ENCODE assay signal across 18 mouse cellular contexts in the genomic region with DNA sequence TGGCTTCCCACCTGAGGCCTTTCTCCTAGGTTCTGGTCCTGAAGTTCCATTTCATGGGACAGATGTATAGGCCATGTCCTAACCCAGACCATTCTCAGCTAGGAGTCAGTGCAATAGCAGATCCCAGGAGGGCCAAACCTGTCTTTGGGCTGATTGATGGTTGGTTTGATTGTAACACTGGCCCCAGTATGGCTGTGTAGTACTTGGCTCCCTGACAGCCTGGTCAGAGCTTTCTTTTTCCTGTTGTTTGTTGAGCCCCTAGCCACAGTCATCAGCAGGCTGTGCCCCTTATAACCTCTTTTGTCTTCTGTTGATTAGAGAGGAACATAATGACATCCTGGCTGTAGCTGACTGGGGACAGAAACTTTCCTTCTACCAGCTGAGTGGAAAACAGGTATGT. TPM values are rescaled to one million over a fixed set of nuclear protein-coding genes. Genes with fewer than 3 reads are reported as not detected.
A peak's percentile ranks its signal among the peaks of the same experiment; 100 is the strongest.
DNase-seq lines count a peak whose midpoint lies in the region; ATAC-seq and TF ChIP-seq lines count a peak whose summit lies in the region.
"Had no signal": no experiment of that assay in that cellular context is flagged by ENCODE, and none has a peak within 500 bp of the region (broad histone marks: within the 10 kb centered on the region; RNA-seq: fewer than 3 reads in every experiment).

No protein-coding gene starts in this region.

- no peak overlapping the region for H3K4me2 ChIP-seq in heart, embryonic 13.5 days
- H3K4me2 ChIP-seq in kidney, embryonic 14.5 days (replicated peaks; ENCODE audit: low read depth, low read length), result no peak overlapping the region
- no peak overlapping the region for H3K4me2 ChIP-seq in lung, postnatal 0 days (replicated peaks; ENCODE audit: low read depth, low read length)
- H3K4me2 ChIP-seq: forebrain, embryonic 13.5 days; hindbrain, embryonic 13.5 days had no signal

- H3K9ac ChIP-seq in heart, embryonic 13.5 days, result no peak overlapping the region
- H3K9ac ChIP-seq in kidney, embryonic 14.5 days (ENCODE audit: low read depth, low read length), result no peak overlapping the region
- no peak overlapping the region for H3K9ac ChIP-seq in lung, postnatal 0 days (replicated peaks; ENCODE audit: low read depth)
- H3K9ac ChIP-seq: forebrain, embryonic 13.5 days; hindbrain, embryonic 13.5 days; liver, embryonic 14.5 days had no signal

- peak; percentile 37; the same call in 1 of the 2 replicates for TF ChIP-seq EP300 in lung, postnatal 0 days (IDR thresholded peaks at IDR 0.05)

- DNase-seq in heart, adult 9 months (ENCODE audit: low spot score in 2 of 2), result no peak
- DNase-seq in kidney, adult 18-20 months, result no peak
- peak; percentile 40 for DNase-seq in lung, postnatal 0 days (ENCODE audit: low spot score)
- no peak for DNase-seq in lung, postnatal 25 days (ENCODE audit: low spot score)
- DNase-seq in cerebellum, adult 11-12 months, result no peak
- DNase-seq: cerebellum, adult 18-20 months; cerebellum, postnatal 36 days; left cerebral cortex, postnatal 4 days; right cerebral cortex, adult 18-20 months; thymus, postnatal 4 days had no signal

- peak overlapping the region; percentile 67 for H3K27ac ChIP-seq in heart, embryonic 13.5 days (replicated peaks)
- H3K27ac ChIP-seq in kidney, embryonic 14.5 days (ENCODE audit: low read depth, low read length), result no peak overlapping the region
- no peak overlapping the region for H3K27ac ChIP-seq in lung, postnatal 0 days (ENCODE audit: low read length)
- H3K27ac ChIP-seq: embryonic facial prominence, embryonic 10.5 days; forebrain, embryonic 13.5 days; hindbrain, embryonic 13.5 days; layer of hippocampus, adult 2 months; liver, embryonic 14.5 days had no signal

- H3K4me3 ChIP-seq in heart, embryonic 13.5 days, result no peak overlapping the region
- no peak overlapping the region for H3K4me3 ChIP-seq in kidney, embryonic 14.5 days (ENCODE audit: low read length)
- H3K4me3 ChIP-seq in lung, postnatal 0 days (ENCODE audit: low read depth, low read length), result no peak overlapping the region
- H3K4me3 ChIP-seq: embryonic facial prominence, embryonic 10.5 days; forebrain, embryonic 13.5 days; hindbrain, embryonic 13.5 days; layer of hippocampus, adult 2 months had no signal

- peaks cover 44% of the 10 kb centered on the region for H3K36me3 ChIP-seq in heart, embryonic 13.5 days
- peaks cover 41% of the 10 kb centered on the region for H3K36me3 ChIP-seq in kidney, embryonic 14.5 days (ENCODE audit: control insufficient read depth, insufficient read depth, low read length)
- H3K36me3 ChIP-seq in lung, postnatal 0 days (ENCODE audit: insufficient read depth, low read length), result no peaks in the 10 kb centered on the region

- peaks cover 6% of the 10 kb centered on the region; the same call in 1 of the 2 replicates for H3K9me3 ChIP-seq in heart, embryonic 13.5 days
- no peaks in the 10 kb centered on the region; the same call in 1 of the 2 replicates for H3K9me3 ChIP-seq in kidney, embryonic 14.5 days (ENCODE audit: control insufficient read depth, low read length)
- no peaks in the 10 kb centered on the region for H3K9me3 ChIP-seq in lung, postnatal 0 days (ENCODE audit: low read length)
- H3K9me3 ChIP-seq: hindbrain, embryonic 13.5 days had no signal

- ATAC-seq in heart, embryonic 13.5 days (ENCODE audit: extremely low read depth, insufficient number of reproducible peaks, low FRiP score, low TSS enrichment), result no peak
- ATAC-seq in kidney, embryonic 14.5 days (ENCODE audit: low FRiP score, low TSS enrichment), result peak; percentile 51; the same call in 1 of the 2 replicates
- peak; percentile 45 for ATAC-seq in lung, postnatal 0 days
- ATAC-seq: forebrain, embryonic 13.5 days had no signal

- TF ChIP-seq CTCF in lung, postnatal 0 days (IDR thresholded peaks at IDR 0.05), result no peak

- H3K27me3 ChIP-seq in heart, embryonic 13.5 days (replicated peaks), result no peaks in the 10 kb centered on the region
- H3K27me3 ChIP-seq in kidney, embryonic 14.5 days (ENCODE audit: control insufficient read depth, insufficient read depth, low read length), result no peaks in the 10 kb centered on the region
- no peaks in the 10 kb centered on the region for H3K27me3 ChIP-seq in lung, postnatal 0 days (replicated peaks; ENCODE audit: insufficient read depth, low read length)
- H3K27me3 ChIP-seq: forebrain, embryonic 13.5 days; hindbrain, embryonic 13.5 days had no signal

- H3K4me1 ChIP-seq in heart, embryonic 13.5 days, result peaks cover 27% of the 10 kb centered on the region
- no peaks in the 10 kb centered on the region for H3K4me1 ChIP-seq in kidney, embryonic 14.5 days (ENCODE audit: control insufficient read depth, insufficient read depth, low read length)
- no peaks in the 10 kb centered on the region for H3K4me1 ChIP-seq in lung, postnatal 0 days (ENCODE audit: insufficient read depth, low read depth, low read length)
- H3K4me1 ChIP-seq: forebrain, embryonic 13.5 days; hindbrain, embryonic 13.5 days had no signal

RNA-seq across cellular contexts. Expression of a gene that starts 30.7 kb away (rescaled TPM):
- polyA plus RNA-seq in heart, embryonic 13.5 days (2015; fragmentation: Nextera tagmentation; extraction: Ambion mirVana), result 21.2 and 21.4 TPM in 2 replicates
- polyA plus RNA-seq in kidney, embryonic 14.5 days (2014; fragmentation: Nextera tagmentation; extraction: Ambion mirVana), result 19.0 and 33.3 TPM in 2 replicates
- 8.3 and 10.4 TPM in 2 replicates for polyA plus RNA-seq in lung, postnatal 0 days (2015; fragmentation: Nextera tagmentation; extraction: Ambion mirVana)

RNA-seq across cellular contexts. Expression of a gene that starts 30.8 kb away (rescaled TPM):
- 8.7 and 10.4 TPM in 2 replicates for polyA plus RNA-seq in heart, embryonic 13.5 days (2015; fragmentation: Nextera tagmentation; extraction: Ambion mirVana)
- polyA plus RNA-seq in kidney, embryonic 14.5 days (2014; fragmentation: Nextera tagmentation; extraction: Ambion mirVana), result 14.3 and 20.9 TPM in 2 replicates
- 4.5 and 6.7 TPM in 2 replicates for polyA plus RNA-seq in lung, postnatal 0 days (2015; fragmentation: Nextera tagmentation; extraction: Ambion mirVana)

RNA-seq across cellular contexts. Expression of a gene that starts 45.8 kb away (rescaled TPM):
- 0.46 and 0.53 TPM in 2 replicates for polyA plus RNA-seq in heart, embryonic 13.5 days (2015; fragmentation: Nextera tagmentation; extraction: Ambion mirVana)
- polyA plus RNA-seq in kidney, embryonic 14.5 days (2014; fragmentation: Nextera tagmentation; extraction: Ambion mirVana), result 1.3 and 2.1 TPM in 2 replicates
- 1.5 and 2.0 TPM in 2 replicates for polyA plus RNA-seq in lung, postnatal 0 days (2015; fragmentation: Nextera tagmentation; extraction: Ambion mirVana)

RNA-seq across cellular contexts. Expression of a gene that starts 47.5 kb away (rescaled TPM):
- polyA plus RNA-seq in heart, embryonic 13.5 days (2015; fragmentation: Nextera tagmentation; extraction: Ambion mirVana), result 0.08 TPM in 1 of 2 replicates, not detected in the other
- polyA plus RNA-seq in kidney, embryonic 14.5 days (2014; fragmentation: Nextera tagmentation; extraction: Ambion mirVana), result 0.06 TPM in 1 of 2 replicates, not detected in the other
- 0.04 TPM in 1 of 2 replicates, not detected in the other for polyA plus RNA-seq in lung, postnatal 0 days (2015; fragmentation: Nextera tagmentation; extraction: Ambion mirVana)
- polyA plus RNA-seq: intestine, embryonic 14.5 days had no signal
